Mouse (Mus musculus) macrophage (primary cell): ENCODE results near the gene Kcnip3. TPM values are rescaled to one million over a fixed set of nuclear protein-coding genes. Genes with fewer than 3 reads are reported as not detected.

Source experiments
- H3K27ac ChIP-seq: fragments of 350-480 bp; formaldehyde crosslinking; 2 replicates; pipeline ENCODE4 v1.9.0; 2021
- H3K36me3 ChIP-seq: fragments of 350-480 bp; formaldehyde crosslinking; 2 replicates; pipeline ENCODE4 v1.9.0; 2021; ENCODE audit errors: inconsistent target
- H3K4me3 ChIP-seq: fragments of 350-480 bp; formaldehyde crosslinking; 2 replicates; pipeline ENCODE4 v1.9.0; 2021; ENCODE audit errors: inconsistent target
- H3K79me2 ChIP-seq: fragments of 350-480 bp; formaldehyde crosslinking; 2 replicates; pipeline ENCODE4 v1.9.0; 2021; ENCODE audit errors: inconsistent target
- WGBS: methylation state at CpG from one replicate; pipeline ENCODE4 v1.1.7; 2026; ENCODE audit warnings: inconsistent platforms; ENCODE audit not compliant: missing documents; 5-methylcytosine and 5-hydroxymethylcytosine counted together
- polyA plus RNA-seq: library from polyadenylated mRNA; stranded (reverse); fragments of 250-400 nt; gene quantifications from 3 replicates; pipeline ENCODE4 v1.2.4, GENCODE M21; 2018; ENCODE audit warnings: inconsistent platforms

Gene Kcnip3
- polyA plus RNA-seq, 1 experiment from 2014 or later = not detected

- Histone ChIP-seq H3K79me2 (no peaks in the 10 kb centered on the region), H3K36me3 (no peaks in the 10 kb centered on the region), H3K4me3 (no peak within 1 kb of the TSS), H3K27ac (no peak within 1 kb of the TSS)
- WGBS = 90% methylated on average over 15 of the region's 17 CpGs
Measured at GRCm38 (mm10) chr2:127424977-127425376, 96.9 kb downstream of the Kcnip3 start, which contains the start of gene Gpat2. Gene Gpat2, plus strand, starts transcription at chr2:127425199.

GRCm38 (mm10) chr2:127418266-127418970 is 103.5 kb downstream of the Kcnip3 start:
- Histone ChIP-seq H3K4me3 (no peak overlapping the region), H3K27ac (no peak overlapping the region), H3K36me3 (no peaks in the 10 kb centered on the region), H3K79me2 (no peaks in the 10 kb centered on the region)
- 67% methylated on average over 10 of the region's 10 CpGs for WGBS

GRCm38 (mm10) chr2:127416706-127417105 is 105.2 kb downstream of the Kcnip3 start:
- H3K79me2 ChIP-seq = no peaks in the 10 kb centered on the region
- no peak overlapping the region for H3K4me3 ChIP-seq
- WGBS = 68% methylated on average over 3 of the region's 3 CpGs
- no peak overlapping the region for H3K27ac ChIP-seq
- no peaks in the 10 kb centered on the region for H3K36me3 ChIP-seq

GRCm38 (mm10) chr2:127415806-127416205 is 106.1 kb downstream of the Kcnip3 start:
- no peaks in the 10 kb centered on the region for H3K36me3 ChIP-seq
- no peaks in the 10 kb centered on the region for H3K79me2 ChIP-seq
- H3K4me3 ChIP-seq = no peak overlapping the region
- 81% methylated on average over 10 of the region's 10 CpGs for WGBS
- no peak overlapping the region for H3K27ac ChIP-seq

GRCm38 (mm10) chr2:127411126-127411525 is 110.8 kb downstream of the Kcnip3 start:
- Histone ChIP-seq H3K27ac (no peak overlapping the region), H3K4me3 (no peak overlapping the region), H3K36me3 (no peaks in the 10 kb centered on the region), H3K79me2 (no peaks in the 10 kb centered on the region)
- 91% methylated on average over 6 of the region's 6 CpGs for WGBS

Other genes with a start within 250 kb of the Kcnip3 start
- 2.5 to 7.1 TPM (median 3.9 TPM) in 3 replicates for gene Dusp2, start 185.9 kb downstream of the Kcnip3 start, polyA plus RNA-seq
- gene Astl, start 183.5 kb downstream of the Kcnip3 start, polyA plus RNA-seq = not detected in 3 replicates
- not detected in 3 replicates for gene Adra2b, start 158.9 kb downstream of the Kcnip3 start, polyA plus RNA-seq
- 0.09 TPM in 1 of 3 replicates, not detected in the others for gene Gpat2, start 96.9 kb downstream of the Kcnip3 start, polyA plus RNA-seq
- 4.1 to 11.8 TPM (median 9.2 TPM) in 3 replicates for gene Fahd2a, start 77.5 kb downstream of the Kcnip3 start, polyA plus RNA-seq
- not detected in 3 replicates for gene Prom2, start 19.4 kb upstream of the Kcnip3 start, polyA plus RNA-seq
- 1.2 to 1.7 TPM (median 1.4 TPM) in 3 replicates for gene Zfp661, start 65.0 kb upstream of the Kcnip3 start, polyA plus RNA-seq
- gene Mrps5, start 65.1 kb upstream of the Kcnip3 start, polyA plus RNA-seq = 23.5 to 46.2 TPM (median 34.0 TPM) in 3 replicates
- gene Mal, start 134.6 kb upstream of the Kcnip3 start, polyA plus RNA-seq = not detected in 3 replicates
- gene Mall, start 207.8 kb upstream of the Kcnip3 start, polyA plus RNA-seq = not detected in 3 replicates